Mouse (Mus musculus) liver, embryonic 15.5 days (tissue): ENCODE results near the gene Trnau1ap. TPM values are rescaled to one million over a fixed set of nuclear protein-coding genes. Genes with fewer than 3 reads are reported as not detected.

Source experiments
- ATAC-seq: fragments of 200-750 bp; cut with Nextera tagmentation; 2 replicates; pipeline ENCODE4 v1.8.0; 2017; ENCODE audit warnings: moderate number of reproducible peaks, mild to moderate bottlenecking, moderate library complexity; ENCODE audit not compliant: insufficient read depth
- H3K27ac ChIP-seq: fragments of 300-500 bp; sonication (generic); replicated peaks from 2 replicates; pipeline ENCODE4 v1.5.1; 2015; ENCODE audit warnings: mild to moderate bottlenecking, inconsistent platforms
- H3K27me3 ChIP-seq: fragments of 300-500 bp; sonication (generic); 2 replicates; pipeline ENCODE4 v1.6.1; 2015; ENCODE audit warnings: mild to moderate bottlenecking, inconsistent platforms
- H3K36me3 ChIP-seq: fragments of 300-500 bp; sonication (generic); replicated peaks from 2 replicates; pipeline ENCODE4 v1.6.1; 2015; ENCODE audit warnings: moderate library complexity, mild to moderate bottlenecking, inconsistent platforms
- H3K4me1 ChIP-seq: fragments of 300-500 bp; sonication (generic); replicated peaks from 2 replicates; pipeline ENCODE4 v1.6.1; 2015; ENCODE audit warnings: inconsistent platforms
- H3K4me2 ChIP-seq: fragments of 300-500 bp; sonication (generic); 2 replicates; pipeline ENCODE4 v1.6.1; 2015; ENCODE audit warnings: moderate library complexity, mild to moderate bottlenecking, inconsistent platforms
- H3K4me3 ChIP-seq: fragments of 300-500 bp; sonication (generic); replicated peaks from 2 replicates; pipeline ENCODE4 v1.5.1; 2015; ENCODE audit warnings: mild to moderate bottlenecking, inconsistent platforms
- H3K9ac ChIP-seq: fragments of 300-500 bp; sonication (generic); 2 replicates; pipeline ENCODE4 v1.6.1; 2015; ENCODE audit warnings: moderate library complexity, mild to moderate bottlenecking, inconsistent platforms
- H3K9me3 ChIP-seq: fragments of 300-500 bp; sonication (generic); replicated peaks from 2 replicates; pipeline ENCODE4 v1.6.1; 2016; ENCODE audit warnings: inconsistent platforms
- WGBS: fragments of 180-500 bp; shearing (Covaris S2); methylation state at CpG from one replicate; pipeline ENCODE4 v1.1.7; 2015; ENCODE audit warnings: mixed read lengths; ENCODE audit not compliant: insufficient replicate concordance; 5-methylcytosine and 5-hydroxymethylcytosine counted together
- polyA plus RNA-seq: library from polyadenylated mRNA; unstranded; fragments of >200 nt; fragmentation: Nextera tagmentation; extraction: Ambion mirVana; gene quantifications from 2 replicates; pipeline ENCODE4 v1.2.1, GENCODE M21; 2015

The Trnau1ap gene
- polyA plus RNA-seq, 1 experiment from 2014 or later, result 28.7 TPM

GRCm38 (mm10) chr4:132353481-132353885 is 24.1 kb upstream of the Trnau1ap start, which contains the start of gene Rcc1:
Rcc1 (minus strand) TSS chr4:132353605.
- H3K9ac ChIP-seq, result peak within 1 kb of the TSS; percentile 88
- no peaks in the 10 kb centered on the region for H3K27me3 ChIP-seq
- peaks cover 46% of the 10 kb centered on the region for H3K36me3 ChIP-seq
- H3K4me3 ChIP-seq, result peak within 1 kb of the TSS; percentile 82
- ATAC-seq, result peak; percentile 81
- peaks cover 67% of the 10 kb centered on the region for H3K4me1 ChIP-seq
- no peaks in the 10 kb centered on the region for H3K9me3 ChIP-seq
- peak within 1 kb of the TSS; percentile 94 for H3K27ac ChIP-seq
- WGBS, result under 1% methylated on average over 31 of the region's 31 CpGs
- H3K4me2 ChIP-seq, result peak within 1 kb of the TSS; percentile 81

GRCm38 (mm10) chr4:132352739-132353138 is 23.4 kb upstream of the Trnau1ap start:
- Histone ChIP-seq H3K4me1 (peaks cover 68% of the 10 kb centered on the region), H3K27ac (peak overlapping the region; percentile 94), H3K27me3 (no peaks in the 10 kb centered on the region), H3K9me3 (no peaks in the 10 kb centered on the region), H3K4me2 (peak overlapping the region; percentile 81), H3K36me3 (peaks cover 39% of the 10 kb centered on the region), H3K4me3 (peak overlapping the region; percentile 82), H3K9ac (peak overlapping the region; percentile 88)
- 0% methylated on average over 14 of the region's 14 CpGs for WGBS
- no peak for ATAC-seq

- WGBS, result 11% methylated on average over 1 of the region's 1 CpGs
- peaks cover 59% of the 10 kb centered on the region for H3K4me1 ChIP-seq
- peak overlapping the region; percentile 88 for H3K9ac ChIP-seq
- peak overlapping the region; percentile 81 for H3K4me2 ChIP-seq
- H3K27ac ChIP-seq, result peak overlapping the region; percentile 94
- no peak for ATAC-seq
- peaks cover 29% of the 10 kb centered on the region for H3K36me3 ChIP-seq
- no peaks in the 10 kb centered on the region for H3K27me3 ChIP-seq
- no peaks in the 10 kb centered on the region for H3K9me3 ChIP-seq
- H3K4me3 ChIP-seq, result peak overlapping the region; percentile 82
Observed at GRCm38 (mm10) chr4:132351401-132351800, 22.1 kb upstream of the Trnau1ap start.

GRCm38 (mm10) chr4:132350854-132351253 is 21.5 kb upstream of the Trnau1ap start:
- H3K4me1 ChIP-seq, result peaks cover 59% of the 10 kb centered on the region
- peak overlapping the region; percentile 82 for H3K4me3 ChIP-seq
- H3K9ac ChIP-seq, result no peak overlapping the region
- H3K4me2 ChIP-seq, result peak overlapping the region; percentile 81; the same call in 1 of the 2 replicates
- peak overlapping the region; percentile 94 for H3K27ac ChIP-seq
- no peak for ATAC-seq
- 47% methylated on average over 3 of the region's 3 CpGs for WGBS
- H3K9me3 ChIP-seq, result no peaks in the 10 kb centered on the region
- peaks cover 29% of the 10 kb centered on the region for H3K36me3 ChIP-seq
- H3K27me3 ChIP-seq, result no peaks in the 10 kb centered on the region

- H3K27me3 ChIP-seq, result no peaks in the 10 kb centered on the region
- no peak overlapping the region for H3K4me2 ChIP-seq
- no peaks in the 10 kb centered on the region for H3K9me3 ChIP-seq
- H3K36me3 ChIP-seq, result peaks cover 29% of the 10 kb centered on the region
- WGBS, result 36% methylated on average over 2 of the region's 2 CpGs
- H3K27ac ChIP-seq, result peak overlapping the region; percentile 94
- no peak overlapping the region for H3K9ac ChIP-seq
- peaks cover 55% of the 10 kb centered on the region for H3K4me1 ChIP-seq
- no peak for ATAC-seq
- no peak overlapping the region for H3K4me3 ChIP-seq
Observed at GRCm38 (mm10) chr4:132350123-132350740, 20.9 kb upstream of the Trnau1ap start.

- Histone ChIP-seq H3K4me3 (no peak overlapping the region), H3K36me3 (peaks cover 29% of the 10 kb centered on the region), H3K4me2 (no peak overlapping the region), H3K9me3 (no peaks in the 10 kb centered on the region), H3K4me1 (peaks cover 50% of the 10 kb centered on the region), H3K27ac (peak overlapping the region; percentile 94), H3K9ac (no peak overlapping the region), H3K27me3 (no peaks in the 10 kb centered on the region)
- 42% methylated on average over 3 of the region's 3 CpGs for WGBS
- ATAC-seq, result no peak
Observed at GRCm38 (mm10) chr4:132349495-132350122, 20.3 kb upstream of the Trnau1ap start.

- no peak for ATAC-seq
- WGBS, result 40% methylated on average over 3 of the region's 3 CpGs
Observed at GRCm38 (mm10) chr4:132346661-132347060, 17.3 kb upstream of the Trnau1ap start.

GRCm38 (mm10) chr4:132346261-132346660 is 16.9 kb upstream of the Trnau1ap start:
- H3K36me3 ChIP-seq, result peaks cover 32% of the 10 kb centered on the region
- WGBS, result 69% methylated on average over 4 of the region's 4 CpGs
- no peak overlapping the region for H3K9ac ChIP-seq
- peaks cover 58% of the 10 kb centered on the region for H3K4me1 ChIP-seq
- H3K9me3 ChIP-seq, result no peaks in the 10 kb centered on the region
- H3K27me3 ChIP-seq, result no peaks in the 10 kb centered on the region
- peak overlapping the region; percentile 87 for H3K27ac ChIP-seq
- peak overlapping the region; percentile 87; the same call in 1 of the 2 replicates for H3K4me3 ChIP-seq
- no peak overlapping the region for H3K4me2 ChIP-seq
- ATAC-seq, result no peak

More at GRCm38 (mm10) chr4:132346661-132347060, 17.3 kb upstream of the Trnau1ap start:
- H3K4me1 ChIP-seq, result peaks cover 59% of the 10 kb centered on the region
- no peaks in the 10 kb centered on the region for H3K9me3 ChIP-seq
- no peak overlapping the region for H3K4me3 ChIP-seq
- no peak overlapping the region for H3K9ac ChIP-seq
- H3K36me3 ChIP-seq, result peaks cover 32% of the 10 kb centered on the region
- H3K27me3 ChIP-seq, result no peaks in the 10 kb centered on the region
- H3K27ac ChIP-seq, result peak overlapping the region; percentile 87; the same call in 1 of the 2 replicates
- H3K4me2 ChIP-seq, result no peak overlapping the region

- Histone ChIP-seq H3K4me3 (peak overlapping the region; percentile 87), H3K9me3 (no peaks in the 10 kb centered on the region), H3K27ac (peak overlapping the region; percentile 87), H3K36me3 (peaks cover 32% of the 10 kb centered on the region), H3K27me3 (no peaks in the 10 kb centered on the region), H3K9ac (peak overlapping the region; percentile 82), H3K4me2 (peak overlapping the region; percentile 90), H3K4me1 (peaks cover 56% of the 10 kb centered on the region)
- WGBS, result 38% methylated on average over 5 of the region's 5 CpGs
- no peak for ATAC-seq
Observed at GRCm38 (mm10) chr4:132345843-132346212, 16.5 kb upstream of the Trnau1ap start.

GRCm38 (mm10) chr4:132345135-132345842 is 16.0 kb upstream of the Trnau1ap start:
- under 1% methylated on average over 83 of the region's 83 CpGs for WGBS
- H3K36me3 ChIP-seq, result peaks cover 32% of the 10 kb centered on the region

More at GRCm38 (mm10) chr4:132345135-132345842, 16.0 kb upstream of the Trnau1ap start:
- peak overlapping the region; percentile 90 for H3K4me2 ChIP-seq
- H3K27me3 ChIP-seq, result no peaks in the 10 kb centered on the region
- peak; percentile 89 for ATAC-seq
- H3K9me3 ChIP-seq, result no peaks in the 10 kb centered on the region
- peak overlapping the region; percentile 87 for H3K4me3 ChIP-seq
- peaks cover 56% of the 10 kb centered on the region for H3K4me1 ChIP-seq
- H3K27ac ChIP-seq, result peak overlapping the region; percentile 87
- H3K9ac ChIP-seq, result peak overlapping the region; percentile 82
